Mouse (Mus musculus): ENCODE results near the gene Capn2.

DNA sequence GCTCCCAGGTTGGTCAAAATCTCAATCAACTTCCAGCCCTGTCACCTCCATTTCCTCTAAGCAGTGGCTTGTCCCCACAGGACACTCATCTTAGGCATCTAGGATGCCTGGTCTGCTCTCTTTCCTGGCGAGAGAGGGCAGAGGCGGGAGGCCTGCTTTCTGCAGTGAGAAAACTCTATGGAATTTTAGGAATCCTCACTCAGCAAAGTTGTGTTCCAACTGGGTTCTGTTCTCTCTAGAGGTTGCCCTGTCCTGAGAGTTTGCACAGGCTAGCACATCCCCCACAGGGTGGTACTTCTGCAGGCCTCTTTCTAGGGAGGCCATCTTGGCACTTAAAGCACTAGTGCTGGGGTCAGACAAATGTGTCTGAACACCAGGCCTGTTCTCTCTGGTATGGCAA lies 6.3 kb downstream of the Capn2 start:
- TF ChIP-seq POLR2AphosphoS2 (IDR thresholded peaks at IDR 0.05; ENCODE audit: insufficient read length, low read depth) = no peak
- no peak for TF ChIP-seq TCF12 (IDR thresholded peaks at IDR 0.05; ENCODE audit: insufficient read depth, poor library complexity, severe bottlenecking)
- TF ChIP-seq USF1 (IDR thresholded peaks at IDR 0.05; ENCODE audit: low read depth) = no peak
- TF ChIP-seq POLR2A (IDR thresholded peaks at IDR 0.05; ENCODE audit: insufficient read length, low read depth) = no peak
- TF ChIP-seq CEBPB (IDR thresholded peaks at IDR 0.05; ENCODE audit: insufficient read depth, poor library complexity, severe bottlenecking) = no peak
- no peak for TF ChIP-seq TCF3 (IDR thresholded peaks at IDR 0.05; ENCODE audit: insufficient read length, low read depth)
- TF ChIP-seq E2F4 (IDR thresholded peaks at IDR 0.05; ENCODE audit: insufficient read depth) = no peak
- TF ChIP-seq MAX (IDR thresholded peaks at IDR 0.05; ENCODE audit: low read depth) = no peak
- no peak for TF ChIP-seq SRF (IDR thresholded peaks at IDR 0.05; ENCODE audit: control insufficient read depth, insufficient read length, low read depth)
